Mouse (Mus musculus) lung, adult 2 months (tissue): ENCODE measurements around the gene Ppp1r3g. TPM values are rescaled to one million over a fixed set of nuclear protein-coding genes. Genes with fewer than 3 reads are reported as not detected.

ENCODE experiments used
- DNase-seq: peaks from one replicate; pipeline ENCODE4 v3.0.0; 2022
- H3K4me1 ChIP-seq: fragments of 200-500 bp; 2 replicates; pipeline ENCODE4 v1.6.1; 2011; ENCODE audit warnings: low read length; ENCODE audit not compliant: control insufficient read depth, insufficient read depth
- H3K4me3 ChIP-seq: fragments of 200-500 bp; replicated peaks from 2 replicates; pipeline ENCODE3; 2011; ENCODE audit warnings: low read depth, mild to moderate bottlenecking, control low read depth, low read length; ENCODE audit errors: extremely low read depth
- CTCF ChIP-seq: fragments of 200-500 bp; IDR thresholded peaks from 2 replicates; pipeline ENCODE4 v1.5.1; 2011; ENCODE audit warnings: mild to moderate bottlenecking, low read length, control low read depth; ENCODE audit not compliant: insufficient read depth
- POLR2A ChIP-seq: fragments of 200-500 bp; IDR thresholded peaks from 2 replicates; pipeline ENCODE4 v1.6.1; 2011; ENCODE audit warnings: low read depth, mild to moderate bottlenecking, control low read depth, low read length, borderline replicate concordance; ENCODE audit errors: extremely low read depth
- WGBS: fragments of 180-500 bp; shearing (Covaris S2); methylation state at CpG from one replicate; pipeline ENCODE4 v1.1.7; 2018; 5-methylcytosine and 5-hydroxymethylcytosine counted together
- polyA plus RNA-seq: library from polyadenylated mRNA; depleted of rRNA; stranded (reverse); fragments of >200 nt; gene quantifications from 2 replicates; pipeline ENCODE4 v1.2.3, GENCODE M21; 2012; rRNA removed

Gene Ppp1r3g
- polyA plus RNA-seq, 1 experiment, result not detected

DNA sequence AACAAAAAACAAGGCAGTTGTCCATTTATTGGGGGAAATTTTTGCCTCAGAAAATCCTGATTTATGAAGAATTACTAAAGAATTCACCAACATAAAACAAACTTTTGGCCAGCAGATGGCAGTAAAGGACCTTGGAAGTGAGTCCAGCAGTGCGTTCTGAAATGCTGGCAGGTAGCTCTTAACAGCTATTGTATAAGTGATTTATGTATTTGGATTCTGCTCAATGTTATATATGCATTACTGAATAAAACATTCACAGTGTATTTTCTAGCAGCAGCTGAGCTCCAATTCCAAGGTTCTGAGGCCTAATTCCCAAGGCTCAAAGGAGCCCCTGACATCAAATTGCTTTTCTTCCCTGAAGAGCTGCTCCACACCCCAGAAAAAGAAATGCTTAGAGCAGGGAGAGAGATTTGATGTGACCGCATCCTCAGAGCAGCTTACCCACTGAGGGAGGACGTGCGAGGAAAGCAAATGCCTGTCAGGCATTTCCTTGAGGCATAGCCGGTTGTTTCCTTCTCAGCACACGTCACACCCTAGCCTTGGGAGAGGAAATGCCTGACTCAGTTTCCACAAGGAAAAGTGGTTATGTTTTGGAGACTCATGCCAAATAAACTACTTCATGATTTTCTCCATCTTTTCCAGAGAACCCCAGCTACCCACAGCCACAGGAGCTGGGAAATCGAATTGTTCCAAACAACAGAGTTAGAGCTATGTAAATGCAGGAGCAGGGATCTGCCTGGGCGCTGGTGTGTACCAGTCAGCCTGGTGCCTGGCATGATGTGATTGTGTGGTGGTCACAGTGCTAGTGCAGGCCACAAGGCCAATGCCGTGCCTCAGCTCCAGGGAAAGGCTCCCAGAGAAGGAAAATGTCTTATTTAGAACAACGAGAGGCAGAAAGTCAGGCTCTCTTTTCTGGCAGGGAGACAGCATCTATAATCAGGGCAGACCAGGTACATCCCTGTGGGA, 61.0 kb downstream of the Ppp1r3g start:
- Histone ChIP-seq H3K4me3 (no peak overlapping the region), H3K4me1 (no peaks in the 10 kb centered on the region)
- TF ChIP-seq CTCF, result peak; percentile 23; the same call in 1 of the 2 replicates
- no peak for TF ChIP-seq POLR2A
- 59% methylated on average over 10 of the region's 10 CpGs for WGBS
- DNase-seq, result peak; percentile 29

Other genes starting within 250 kb of the Ppp1r3g start
- 1.7 and 2.9 TPM in 2 replicates for gene Rpp40, start 52.5 kb upstream of the Ppp1r3g start, polyA plus RNA-seq
- gene Fars2, start 158.6 kb downstream of the Ppp1r3g start, polyA plus RNA-seq, result 25.1 and 34.9 TPM in 2 replicates
- gene Lyrm4, start 158.7 kb downstream of the Ppp1r3g start, polyA plus RNA-seq, result 4.5 and 5.2 TPM in 2 replicates